Mouse (Mus musculus) yolk sac, embryonic 10.5 days (tissue): ENCODE results near the gene Tab1.

ENCODE experiments used
- DNase-seq: peaks from one replicate; pipeline ENCODE4 v3.0.0-alpha.2; 2017; ENCODE audit warnings: low spot score

Gene Tab1

GRCm38 (mm10) chr15:80206057-80206565, 73.2 kb downstream of the Tab1 start:
- no peak for DNase-seq

DNA sequence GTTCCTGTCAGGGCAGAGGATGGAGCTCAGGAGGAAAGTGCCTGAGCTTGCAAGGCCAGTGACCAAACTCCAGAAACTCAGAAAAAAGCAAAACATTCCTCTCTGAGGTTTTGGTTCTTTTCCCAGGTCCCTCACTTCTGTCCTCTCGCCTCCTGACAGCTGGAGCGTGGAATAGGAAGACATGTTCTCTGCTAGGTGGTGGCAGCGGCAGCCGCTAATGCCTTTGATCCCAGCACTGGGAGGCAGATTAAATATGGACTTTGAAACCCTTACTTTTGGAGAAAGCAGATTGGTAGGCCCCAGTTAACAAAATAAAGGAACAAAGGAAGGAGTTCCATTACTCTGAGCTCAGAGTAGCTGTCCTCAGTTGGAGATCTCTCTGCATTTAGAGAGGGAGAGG, 75.5 kb downstream of the Tab1 start:
- peak; percentile 71 for DNase-seq
